Mouse (Mus musculus) erythroblast, embryonic 14.5 days (primary cell): ENCODE measurements around the gene Insig2. TPM values are rescaled to one million over a fixed set of nuclear protein-coding genes. Genes with fewer than 3 reads are reported as not detected.

Experiments
- H3K27me3 ChIP-seq: 2 replicates; pipeline ENCODE4 v1.6.1; 2012; ENCODE audit warnings: inconsistent platforms; ENCODE audit not compliant: control insufficient read depth
- H3K36me3 ChIP-seq: 2 replicates; pipeline ENCODE4 v1.6.1; 2012; ENCODE audit warnings: mild to moderate bottlenecking, inconsistent platforms; ENCODE audit not compliant: control insufficient read depth
- H3K4me1 ChIP-seq: 2 replicates; pipeline ENCODE4 v1.6.1; 2012; ENCODE audit warnings: inconsistent platforms; ENCODE audit not compliant: control insufficient read depth
- H3K4me3 ChIP-seq: replicated peaks from 2 replicates; pipeline ENCODE3; 2012; ENCODE audit warnings: moderate library complexity, mild to moderate bottlenecking, inconsistent platforms
- H3K9me3 ChIP-seq: 2 replicates; pipeline ENCODE4 v1.6.1; 2012; ENCODE audit warnings: low read length, inconsistent platforms, mixed read lengths; ENCODE audit not compliant: control insufficient read depth
- GATA1 ChIP-seq: IDR thresholded peaks from 2 replicates; pipeline ENCODE4 v1.6.1; 2012; ENCODE audit warnings: low read length, inconsistent platforms, mixed read lengths
- TAL1 ChIP-seq: IDR thresholded peaks from 3 replicates; pipeline ENCODE4 v1.6.1; 2012; ENCODE audit warnings: low read length, inconsistent platforms, mixed read lengths
- polyA plus RNA-seq: library from polyadenylated mRNA; stranded (reverse); fragments of >175 nt; gene quantifications from 2 replicates; pipeline ENCODE4 v1.2.3, GENCODE M21; 2012

The Insig2 gene
- 0.16 and 0.45 TPM in 2 replicates for polyA plus RNA-seq

DNA sequence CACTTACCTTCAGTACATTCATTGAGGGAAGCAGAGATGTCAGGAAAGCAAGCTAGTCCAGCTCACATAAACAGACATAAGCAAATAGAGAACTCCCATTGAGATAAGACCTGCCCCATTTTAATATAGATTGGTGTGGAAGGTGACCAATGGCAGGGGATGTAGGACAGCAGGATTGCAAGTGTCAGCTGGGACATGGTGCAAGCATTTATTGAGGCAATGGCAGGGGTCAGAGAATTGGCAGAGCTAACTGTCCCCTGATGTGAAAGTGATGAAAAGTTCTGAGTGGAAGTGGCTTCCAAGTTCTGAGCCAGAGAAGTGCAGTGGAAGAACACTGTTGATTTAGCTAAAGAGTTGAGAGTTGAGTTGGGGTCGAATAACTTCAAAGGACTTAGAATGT is at the start of gene Insig2:
Gene Insig2 (minus strand): TSS at position 105 of the 400 bp plus-strand sequence.
- Histone ChIP-seq H3K4me3 (no peak within 1 kb of the TSS), H3K4me1 (peaks cover 10% of the 10 kb centered on the region), H3K36me3 (no peaks in the 10 kb centered on the region), H3K27me3 (no peaks in the 10 kb centered on the region), H3K9me3 (no peaks in the 10 kb centered on the region)
- TF ChIP-seq TAL1, result no peak
- TF ChIP-seq GATA1, result no peak

DNA sequence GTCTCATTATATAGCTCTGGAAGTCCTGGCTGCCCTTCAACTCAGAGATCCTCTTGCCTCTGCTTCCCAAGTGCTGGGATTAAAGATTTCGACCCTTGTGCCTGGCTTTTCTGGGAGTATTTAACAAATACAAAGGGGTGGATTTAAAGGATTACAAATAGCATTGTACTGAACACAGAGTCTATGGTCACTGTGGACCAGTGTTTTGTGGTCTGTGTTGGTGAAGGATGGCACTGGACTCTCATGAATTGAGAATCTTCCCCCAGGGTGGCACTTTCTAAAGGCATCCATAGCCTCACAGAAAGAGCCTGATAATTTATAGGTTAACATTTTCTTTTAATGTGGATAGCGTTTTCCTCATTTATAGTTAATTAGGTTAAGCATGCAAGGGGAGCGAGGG is 49.2 kb upstream of the Insig2 start:
- Histone ChIP-seq H3K4me1 (no peaks in the 10 kb centered on the region), H3K4me3 (no peak overlapping the region), H3K36me3 (no peaks in the 10 kb centered on the region), H3K9me3 (peaks cover 4% of the 10 kb centered on the region), H3K27me3 (no peaks in the 10 kb centered on the region)
- TF ChIP-seq GATA1, result no peak
- no peak for TF ChIP-seq TAL1

- Histone ChIP-seq H3K4me3 (no peak overlapping the region), H3K36me3 (no peaks in the 10 kb centered on the region), H3K4me1 (no peaks in the 10 kb centered on the region), H3K27me3 (no peaks in the 10 kb centered on the region), H3K9me3 (peaks cover 4% of the 10 kb centered on the region)
- TF ChIP-seq GATA1 (no peak), TAL1 (no peak)
Measured at GRCm38 (mm10) chr1:121380033-121380432, 47.6 kb upstream of the Insig2 start.

- no peaks in the 10 kb centered on the region for H3K4me1 ChIP-seq
- TF ChIP-seq GATA1, result no peak
- no peak for TF ChIP-seq TAL1
- peaks cover 4% of the 10 kb centered on the region for H3K9me3 ChIP-seq
- no peaks in the 10 kb centered on the region for H3K27me3 ChIP-seq
- H3K36me3 ChIP-seq, result no peaks in the 10 kb centered on the region
- H3K4me3 ChIP-seq, result no peak overlapping the region
Measured at GRCm38 (mm10) chr1:121377901-121378300, 45.5 kb upstream of the Insig2 start.

GRCm38 (mm10) chr1:121377410-121377809 is 45.0 kb upstream of the Insig2 start:
- Histone ChIP-seq H3K27me3 (no peaks in the 10 kb centered on the region), H3K36me3 (no peaks in the 10 kb centered on the region), H3K4me1 (no peaks in the 10 kb centered on the region), H3K4me3 (no peak overlapping the region), H3K9me3 (peaks cover 4% of the 10 kb centered on the region)
- TF ChIP-seq TAL1 (no peak), GATA1 (no peak)

- H3K9me3 ChIP-seq, result peaks cover under 1% of the 10 kb centered on the region
- H3K27me3 ChIP-seq, result no peaks in the 10 kb centered on the region
- no peaks in the 10 kb centered on the region for H3K36me3 ChIP-seq
- H3K4me1 ChIP-seq, result no peaks in the 10 kb centered on the region
- TF ChIP-seq GATA1, result no peak
- no peak for TF ChIP-seq TAL1
- no peak overlapping the region for H3K4me3 ChIP-seq
Measured at GRCm38 (mm10) chr1:121373631-121374030, 41.2 kb upstream of the Insig2 start.

DNA sequence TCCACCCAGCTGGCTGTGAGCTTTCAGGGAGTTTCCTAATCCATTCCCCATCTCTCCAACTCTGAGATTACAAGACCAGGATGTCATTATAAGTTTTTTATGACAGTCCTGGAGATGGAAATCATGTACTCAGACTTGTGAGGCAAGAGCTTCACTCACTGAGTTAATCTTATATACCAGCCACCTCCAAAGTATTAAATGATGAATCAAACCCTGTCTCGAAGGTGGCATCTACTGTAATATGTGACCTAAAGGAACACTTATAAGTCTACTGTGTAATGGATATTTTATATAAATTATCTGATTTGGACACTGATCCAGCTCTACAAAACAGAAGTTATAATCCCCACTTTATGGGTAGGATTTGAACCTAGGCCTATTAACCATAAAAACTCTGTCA is 40.3 kb upstream of the Insig2 start:
- Histone ChIP-seq H3K27me3 (no peaks in the 10 kb centered on the region), H3K9me3 (no peaks in the 10 kb centered on the region), H3K4me1 (no peaks in the 10 kb centered on the region), H3K4me3 (no peak overlapping the region), H3K36me3 (no peaks in the 10 kb centered on the region)
- TF ChIP-seq TAL1, result no peak
- TF ChIP-seq GATA1, result no peak

DNA sequence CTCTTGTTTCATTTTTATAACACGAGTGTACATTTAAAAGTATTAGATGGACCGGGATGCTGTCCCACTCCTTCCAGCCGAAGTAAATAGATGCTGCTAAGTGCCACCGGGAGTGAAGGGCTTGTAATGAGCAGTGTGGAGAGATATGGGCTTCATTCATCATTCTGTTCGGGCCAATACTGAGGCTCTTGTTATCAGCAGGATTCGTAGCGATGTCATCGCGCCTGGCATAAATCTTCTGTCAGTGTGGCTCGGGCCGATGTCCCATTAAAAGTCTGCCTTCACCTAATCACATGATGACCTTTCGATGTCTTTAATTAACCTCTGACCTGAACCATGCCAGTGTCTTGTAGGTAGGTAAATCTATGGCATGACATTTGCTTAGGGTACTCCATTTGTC is 39.1 kb upstream of the Insig2 start:
- no peak for TF ChIP-seq TAL1
- H3K4me3 ChIP-seq, result no peak overlapping the region
- peaks cover 2% of the 10 kb centered on the region; the same call in 1 of the 2 replicates for H3K9me3 ChIP-seq
- H3K36me3 ChIP-seq, result no peaks in the 10 kb centered on the region
- no peaks in the 10 kb centered on the region for H3K4me1 ChIP-seq
- no peaks in the 10 kb centered on the region for H3K27me3 ChIP-seq

DNA sequence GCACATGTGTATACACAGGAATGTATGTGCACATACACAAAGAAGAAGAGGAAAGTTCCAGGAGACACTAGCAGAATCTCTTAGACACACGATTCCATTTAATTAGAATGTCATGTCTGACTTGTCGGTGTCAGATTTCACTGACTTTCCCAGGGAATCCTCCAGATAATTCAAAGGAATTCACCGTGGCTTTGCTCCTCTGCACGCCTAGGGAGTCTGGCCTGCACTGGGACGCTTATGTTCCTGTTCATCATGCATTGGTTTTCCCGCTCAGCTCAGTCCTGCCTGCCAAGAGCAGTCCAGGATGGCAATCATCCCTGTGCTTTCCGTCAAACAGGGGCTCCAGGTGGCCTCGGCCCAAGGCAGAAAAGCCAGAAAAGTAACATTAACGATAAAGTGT is 34.9 kb upstream of the Insig2 start:
- Histone ChIP-seq H3K9me3 (peaks cover 2% of the 10 kb centered on the region; the same call in 1 of the 2 replicates), H3K36me3 (no peaks in the 10 kb centered on the region), H3K27me3 (no peaks in the 10 kb centered on the region), H3K4me3 (no peak overlapping the region), H3K4me1 (no peaks in the 10 kb centered on the region)
- TF ChIP-seq GATA1 (no peak), TAL1 (no peak)

GRCm38 (mm10) chr1:121360561-121360960 is 28.2 kb upstream of the Insig2 start:
- no peak for TF ChIP-seq GATA1
- TF ChIP-seq TAL1, result no peak
- Histone ChIP-seq H3K9me3 (no peaks in the 10 kb centered on the region), H3K4me3 (no peak overlapping the region), H3K36me3 (no peaks in the 10 kb centered on the region), H3K27me3 (no peaks in the 10 kb centered on the region), H3K4me1 (no peaks in the 10 kb centered on the region)
